Mouse (Mus musculus): ENCODE results near the gene Ccdc187. TPM values are rescaled to one million over a fixed set of nuclear protein-coding genes. Genes with fewer than 3 reads are reported as not detected.

Gene Ccdc187
- not detected in 3 replicates for total RNA-seq (2017)

- ATAC-seq (replicated peaks; ENCODE audit: insufficient number of reproducible peaks, low FRiP score, low TSS enrichment, poor library complexity, severe bottlenecking) = no peak
These were observed at the start of gene Ccdc187 for GRCm38 (mm10) chr2:26294457-26294856. Gene Ccdc187 (minus strand): TSS chr2:26294557.

GRCm38 (mm10) chr2:26342609-26343490, 48.5 kb upstream of the Ccdc187 start:
- ATAC-seq (replicated peaks; ENCODE audit: insufficient number of reproducible peaks, low FRiP score, low TSS enrichment, poor library complexity, severe bottlenecking) = no peak

- no peak for ATAC-seq (replicated peaks; ENCODE audit: insufficient number of reproducible peaks, low FRiP score, low TSS enrichment, poor library complexity, severe bottlenecking)
These were observed 47.7 kb upstream of the Ccdc187 start for GRCm38 (mm10) chr2:26342044-26342443.

GRCm38 (mm10) chr2:26341510-26341981, 47.2 kb upstream of the Ccdc187 start:
- no peak for ATAC-seq (replicated peaks; ENCODE audit: insufficient number of reproducible peaks, low FRiP score, low TSS enrichment, poor library complexity, severe bottlenecking)

- ATAC-seq (replicated peaks; ENCODE audit: insufficient number of reproducible peaks, low FRiP score, low TSS enrichment, poor library complexity, severe bottlenecking) = no peak
These were observed 44.8 kb upstream of the Ccdc187 start for GRCm38 (mm10) chr2:26339204-26339551.

GRCm38 (mm10) chr2:26338302-26339203, 44.2 kb upstream of the Ccdc187 start:
- 0 out of 2 replicates have a peak, but pooled peaks have one; percentile 13 for ATAC-seq (replicated peaks; ENCODE audit: insufficient number of reproducible peaks, low FRiP score, low TSS enrichment, poor library complexity, severe bottlenecking)

- no peak for ATAC-seq (replicated peaks; ENCODE audit: insufficient number of reproducible peaks, low FRiP score, low TSS enrichment, poor library complexity, severe bottlenecking)
These were observed 36.3 kb upstream of the Ccdc187 start for GRCm38 (mm10) chr2:26330702-26331101.

- no peak for ATAC-seq (replicated peaks; ENCODE audit: insufficient number of reproducible peaks, low FRiP score, low TSS enrichment, poor library complexity, severe bottlenecking)
These were observed 35.7 kb upstream of the Ccdc187 start for GRCm38 (mm10) chr2:26330056-26330468.

GRCm38 (mm10) chr2:26329402-26329801, 35.0 kb upstream of the Ccdc187 start:
- ATAC-seq (replicated peaks; ENCODE audit: insufficient number of reproducible peaks, low FRiP score, low TSS enrichment, poor library complexity, severe bottlenecking) = no peak

- no peak for ATAC-seq (replicated peaks; ENCODE audit: insufficient number of reproducible peaks, low FRiP score, low TSS enrichment, poor library complexity, severe bottlenecking)
These were observed 33.5 kb upstream of the Ccdc187 start for GRCm38 (mm10) chr2:26327852-26328251.

- peak; percentile 68 for ATAC-seq (replicated peaks; ENCODE audit: insufficient number of reproducible peaks, low FRiP score, low TSS enrichment, poor library complexity, severe bottlenecking)
These were observed 31.2 kb upstream of the Ccdc187 start for GRCm38 (mm10) chr2:26325386-26326181.

GRCm38 (mm10) chr2:26324917-26325316, 30.6 kb upstream of the Ccdc187 start:
- no peak for ATAC-seq (replicated peaks; ENCODE audit: insufficient number of reproducible peaks, low FRiP score, low TSS enrichment, poor library complexity, severe bottlenecking)

GRCm38 (mm10) chr2:26323589-26324325, 29.4 kb upstream of the Ccdc187 start:
- no peak for ATAC-seq (replicated peaks; ENCODE audit: insufficient number of reproducible peaks, low FRiP score, low TSS enrichment, poor library complexity, severe bottlenecking)

GRCm38 (mm10) chr2:26320245-26321185, 26.2 kb upstream of the Ccdc187 start:
- ATAC-seq (replicated peaks; ENCODE audit: insufficient number of reproducible peaks, low FRiP score, low TSS enrichment, poor library complexity, severe bottlenecking) = no peak

GRCm38 (mm10) chr2:26319519-26320244, 25.3 kb upstream of the Ccdc187 start:
- ATAC-seq (replicated peaks; ENCODE audit: insufficient number of reproducible peaks, low FRiP score, low TSS enrichment, poor library complexity, severe bottlenecking) = no peak

- no peak for ATAC-seq (replicated peaks; ENCODE audit: insufficient number of reproducible peaks, low FRiP score, low TSS enrichment, poor library complexity, severe bottlenecking)
These were observed 24.8 kb upstream of the Ccdc187 start for GRCm38 (mm10) chr2:26319109-26319508.

All from monocyte, adult 5-6 weeks (primary cell).